Mouse (Mus musculus): Measurements from ENCODE around the gene Cad. TPM values are rescaled to one million over a fixed set of nuclear protein-coding genes. Genes with fewer than 3 reads are reported as not detected.
A peak's percentile ranks its signal among the peaks of the same experiment; 100 is the strongest.

Gene Cad
- total and polyA plus RNA-seq, 3 experiments = 43.1 to 123 (median 106) TPM

DNA sequence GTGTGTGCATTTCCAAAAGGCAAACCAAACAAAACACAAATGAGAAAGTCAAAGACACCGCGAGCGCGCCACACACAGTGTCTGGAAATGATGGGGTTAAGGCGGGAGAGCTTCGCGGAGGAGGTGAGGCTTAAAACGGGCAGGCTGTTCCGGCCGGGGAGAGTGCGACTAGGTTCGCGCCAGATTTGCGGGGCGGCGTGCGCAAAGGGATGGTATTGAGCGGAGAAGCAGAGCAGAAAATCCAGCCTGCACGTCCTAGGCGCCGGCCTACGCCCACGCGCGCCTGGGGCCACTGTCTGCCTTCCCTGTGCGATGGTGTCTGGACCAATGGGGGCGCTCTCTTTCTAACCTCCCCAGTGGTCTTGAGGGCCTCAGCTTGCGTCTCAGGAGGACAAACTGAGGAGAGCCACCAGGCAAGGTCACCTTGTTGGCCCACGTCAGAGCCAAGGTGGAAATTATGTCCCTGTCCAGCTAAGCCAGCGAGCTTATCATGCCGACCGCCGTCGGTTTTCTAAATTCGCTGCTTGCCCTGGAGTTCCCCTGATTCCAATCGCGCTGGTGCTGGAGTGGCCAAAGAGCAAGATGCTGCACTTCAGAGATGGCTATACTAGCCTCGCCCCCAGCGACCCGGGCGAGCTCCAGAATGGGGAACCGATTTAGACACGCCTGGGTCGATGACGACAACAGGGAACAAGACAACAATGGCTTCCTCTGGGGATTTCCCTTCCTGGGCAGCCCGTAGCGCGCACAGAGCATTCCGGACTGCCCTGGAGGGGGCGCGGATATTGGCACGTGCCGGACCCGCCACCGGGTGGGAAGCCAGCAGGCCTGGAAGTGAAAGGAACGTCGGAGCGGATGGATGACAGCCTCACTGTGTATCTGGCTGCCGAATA lies 40.5 kb downstream of the Cad start (continued):
- TF ChIP-seq USF2 (conservative IDR thresholded peaks at IDR 0.05; ENCODE audit: low read depth, low read length) = no peak
- no peak for TF ChIP-seq ZMIZ1 (IDR thresholded peaks at IDR 0.05; ENCODE audit: low read depth, low read length)
- TF ChIP-seq MAFK (IDR thresholded peaks at IDR 0.05; ENCODE audit: insufficient replicate concordance, low read length) = peak; percentile 27; the same call in 1 of the 2 replicates
- no peak for TF ChIP-seq E2F4 (IDR thresholded peaks at IDR 0.05; ENCODE audit: insufficient replicate concordance, low read depth, low read length)
- TF ChIP-seq EP300 (IDR thresholded peaks at IDR 0.05; ENCODE audit: low read length) = peak; percentile 49; the same call in 1 of the 2 replicates
- TF ChIP-seq ZNF384 (IDR thresholded peaks at IDR 0.05; ENCODE audit: low read depth, low read length) = no peak
- TF ChIP-seq POLR2A (IDR thresholded peaks at IDR 0.05; ENCODE audit: low read depth, low read length) = no peak
- peak in 1 of 2 experiments; percentile 27; a peak in 2 of 4 replicates for TF ChIP-seq CTCF (conservative IDR thresholded peaks at IDR 0.05 in 1 of 2, IDR thresholded peaks at IDR 0.05 in 1 of 2; ENCODE audit: low read depth in 2 of 2, low read length in 2 of 2)
- TF ChIP-seq SMC3 (IDR thresholded peaks at IDR 0.05; ENCODE audit: low read depth, low read length) = no peak
- TF ChIP-seq HCFC1 (IDR thresholded peaks at IDR 0.05; ENCODE audit: low read depth, low read length) = 0 out of 2 replicates have a peak, but pooled peaks have one; percentile 23
- peak; percentile 70; the same call in 1 of the 2 replicates for TF ChIP-seq MEF2A (IDR thresholded peaks at IDR 0.05; ENCODE audit: borderline replicate concordance, low read depth, low read length)
- TF ChIP-seq CHD2 (IDR thresholded peaks at IDR 0.05; ENCODE audit: low read length) = no peak
- TF ChIP-seq MAZ (IDR thresholded peaks at IDR 0.05; ENCODE audit: low read depth, low read length) = peak; percentile 62
- peak; percentile 58; the same call in 1 of the 2 replicates for TF ChIP-seq ETS1 (conservative IDR thresholded peaks at IDR 0.05; ENCODE audit: low read depth, low read length)

DNA sequence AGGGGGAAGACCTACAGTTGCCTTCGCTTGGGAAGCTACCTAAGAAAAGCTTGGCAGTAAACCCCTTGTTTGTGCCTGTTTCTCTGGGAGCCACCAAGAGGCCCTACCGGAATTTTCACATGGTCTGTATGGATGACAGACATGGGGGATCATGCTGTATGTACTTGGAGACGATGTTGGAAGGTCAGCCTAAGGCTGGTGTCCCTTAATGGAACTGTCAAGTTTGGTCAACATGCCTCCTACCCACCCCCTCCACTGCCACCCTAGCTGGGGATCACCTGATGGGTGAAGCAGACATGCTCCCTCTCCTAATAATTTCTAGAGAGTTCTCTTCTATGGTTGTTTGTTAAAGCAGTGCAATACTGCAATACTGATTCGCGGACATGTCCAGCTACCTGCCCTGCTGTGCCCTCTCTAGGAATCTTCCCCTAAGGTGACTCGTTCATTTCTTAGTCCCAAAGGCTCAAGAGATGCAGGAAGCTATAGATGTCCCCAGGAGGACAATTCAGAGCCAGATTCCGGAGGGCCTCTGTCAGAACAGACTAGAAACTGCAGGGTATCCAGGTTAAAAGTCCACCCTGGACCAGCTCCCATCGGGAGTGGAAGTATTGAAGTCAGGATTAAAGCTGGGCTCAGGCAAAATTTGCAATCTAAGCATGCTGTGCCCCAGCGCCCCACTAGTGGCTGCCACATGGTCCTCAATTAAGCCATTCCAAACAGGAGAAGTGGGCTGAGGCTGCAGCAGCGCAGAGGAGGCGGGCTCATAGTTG lies 41.3 kb downstream of the Cad start:
- Histone ChIP-seq H3K4me1 (ENCODE audit: control insufficient read depth in 1 of 2, insufficient read depth in 2 of 2) (peaks cover 7 to 22% of the 10 kb centered on the region in 2 experiments), H3K9ac (ENCODE audit: insufficient read depth, low read depth) (no peak overlapping the region), H3K9me3 (replicated peaks; ENCODE audit: low read length) (peaks cover 10% of the 10 kb centered on the region), H3K4me3 (replicated peaks in 1 of 3; ENCODE audit: low read depth in 2 of 3, low read length in 2 of 3, poor library complexity in 1 of 3) (peak overlapping the region in 2 of 3 experiments; percentile 32 to 44), H3K79me2 (replicated peaks; ENCODE audit: control insufficient read depth, extremely low read depth, insufficient read depth, poor library complexity, severe bottlenecking) (no peaks in the 10 kb centered on the region), H3K36me3 (replicated peaks in 1 of 2; ENCODE audit: control insufficient read depth in 1 of 2, insufficient read depth in 1 of 2, low read length in 1 of 2) (no peaks in the 10 kb centered on the region), H3K27me3 (replicated peaks) (peaks cover 73% of the 10 kb centered on the region), H3K27ac (ENCODE audit: insufficient read depth, low read depth) (no peak overlapping the region), H3K4me2 (ENCODE audit: insufficient read depth, low read depth, poor library complexity, severe bottlenecking) (peak overlapping the region; percentile 82)
- no peak for TF ChIP-seq MYC (IDR thresholded peaks at IDR 0.05; ENCODE audit: low read depth, low read length)
- no peak for TF ChIP-seq MEF2A (IDR thresholded peaks at IDR 0.05; ENCODE audit: borderline replicate concordance, low read depth, low read length)
- no peak for TF ChIP-seq GABPA (IDR thresholded peaks at IDR 0.05; ENCODE audit: insufficient replicate concordance, low read depth, low read length)
- TF ChIP-seq RAD21 (IDR thresholded peaks at IDR 0.05; ENCODE audit: low read depth, low read length) = no peak
- TF ChIP-seq TCF12 (IDR thresholded peaks at IDR 0.05; ENCODE audit: low read depth, low read length) = no peak
- in situ Hi-C loops (cut with MboI; ENCODE audit: low pct_ligation_motif_present, low pct_unique_long_range_greater_than_20kb, low sequenced_read_pairs) = no loop called here
- DNase-seq (ENCODE audit: extremely low read depth) = no peak
- dilution Hi-C loops (cut with MboI; ENCODE audit: extremely low pct_ligation_motif_present, extremely low pct_unique_long_range_greater_than_20kb, low sequenced_read_pairs) = no loop called here

Measured in CH12.LX (cell line).